Mouse (Mus musculus): ENCODE data around the gene Zfp46.

Zfp46 gene

DNA sequence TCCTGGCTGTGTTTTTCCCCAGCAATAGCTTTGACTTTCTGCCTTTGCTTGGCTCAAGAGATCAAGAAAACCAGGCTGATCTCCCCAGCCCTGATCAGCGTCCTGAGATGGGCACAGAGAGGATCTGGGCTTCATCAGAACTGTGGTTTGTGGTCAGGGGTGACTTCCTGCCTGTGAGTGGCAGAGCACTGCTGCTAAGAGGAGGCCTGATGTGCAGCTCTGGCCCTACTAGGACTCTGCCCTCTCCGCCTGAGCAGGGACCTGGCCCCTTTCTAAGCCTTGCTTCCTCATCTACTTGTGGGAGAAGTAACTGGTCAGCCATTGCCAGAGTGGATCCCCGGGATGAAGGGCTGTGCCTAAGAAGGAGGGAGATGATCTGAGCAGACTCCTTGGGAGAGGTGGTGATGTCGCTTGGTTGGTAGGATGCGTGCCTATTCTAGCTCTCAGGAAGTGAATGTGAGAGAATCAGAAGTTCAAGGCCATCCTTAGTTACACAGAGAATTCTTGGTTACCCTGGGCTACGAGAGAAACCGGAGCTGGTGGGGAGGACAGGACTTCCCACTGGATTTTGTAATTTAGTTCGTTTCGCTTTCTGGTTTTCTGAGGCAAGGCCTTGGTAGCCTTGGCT is 17.7 kb upstream of the Zfp46 start:
- DNase-seq (ENCODE audit: low read depth, low spot score), result no peak

DNA sequence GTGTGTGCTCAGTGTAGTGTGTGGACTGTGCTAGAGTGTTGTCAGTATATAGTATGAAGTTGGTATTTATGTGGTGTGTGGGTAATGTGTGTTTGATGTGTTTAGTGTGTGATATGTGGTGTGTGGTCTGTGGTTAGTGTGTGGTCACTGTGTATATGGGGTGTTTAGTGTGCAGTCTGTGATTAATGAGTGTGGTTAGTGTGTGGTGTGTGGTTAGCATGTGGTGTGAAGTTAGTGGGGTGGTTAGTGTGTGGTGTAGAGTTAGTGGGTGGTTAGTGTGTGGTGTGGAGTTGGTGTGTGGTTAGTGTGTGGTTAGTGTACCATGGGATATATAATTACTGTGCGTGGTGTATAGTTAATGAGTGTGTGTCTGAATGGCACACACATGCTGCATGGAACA is 15.6 kb upstream of the Zfp46 start:
- no peak for DNase-seq (ENCODE audit: low read depth, low spot score)

DNA sequence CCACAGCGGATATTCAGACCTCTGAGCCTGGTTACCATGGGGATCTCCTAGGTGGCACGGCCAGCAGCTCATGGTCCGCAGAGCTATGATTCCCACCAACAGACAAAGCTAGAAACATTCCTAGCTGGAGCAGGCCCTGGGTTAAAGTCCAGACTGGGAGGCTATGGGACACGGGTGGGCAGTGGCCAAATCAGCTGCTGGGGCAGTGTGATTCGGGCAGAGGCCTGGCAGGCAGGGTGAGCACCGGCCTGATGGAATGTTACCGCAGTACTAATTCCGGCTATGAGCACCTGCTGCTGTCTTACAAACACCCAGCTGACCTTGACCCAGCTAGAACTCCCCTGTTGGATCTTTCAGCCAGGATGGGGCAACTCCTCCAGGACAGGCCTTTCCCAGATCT is 13.8 kb upstream of the Zfp46 start:
- DNase-seq (ENCODE audit: low read depth, low spot score), result no peak

DNA sequence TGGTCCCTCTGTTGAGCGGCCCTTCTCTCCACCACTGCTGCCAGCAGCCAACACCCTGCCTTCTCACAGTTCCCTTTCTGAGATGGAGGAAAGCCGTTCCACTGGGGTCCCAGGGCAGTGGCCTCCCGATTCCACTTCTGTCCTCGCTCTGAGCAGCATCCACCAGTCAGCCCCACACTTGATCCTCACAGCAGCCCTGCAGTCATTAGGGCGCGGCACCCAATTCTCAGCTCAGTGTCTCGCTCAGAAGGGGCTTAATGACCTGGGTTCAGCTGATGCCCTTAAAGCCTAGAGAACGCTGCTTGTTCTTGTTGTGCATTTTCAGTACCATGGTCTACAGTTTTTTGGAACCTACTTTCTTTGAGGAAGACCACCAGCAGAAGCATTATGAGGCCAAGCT is 3.4 kb upstream of the Zfp46 start:
- DNase-seq (ENCODE audit: low read depth, low spot score), result no peak

DNA sequence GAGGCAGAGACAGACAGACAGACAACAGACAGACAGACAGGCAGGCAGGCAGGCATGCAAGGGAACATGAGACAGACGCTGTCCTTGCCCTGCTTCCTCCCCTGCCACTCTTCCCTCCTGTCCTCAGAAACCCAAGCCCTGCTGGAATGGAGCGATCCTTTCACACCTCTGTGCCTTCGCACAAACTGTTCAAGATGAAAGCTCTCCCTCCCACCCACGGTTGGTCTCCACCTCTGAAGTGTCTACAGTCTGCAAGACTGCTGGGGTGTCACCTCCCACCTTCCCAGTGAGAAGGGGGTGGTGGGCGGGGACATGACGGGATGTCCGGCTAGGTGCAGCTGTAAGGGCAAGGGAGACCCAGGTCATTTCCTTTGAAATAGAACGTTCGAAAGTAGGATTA is 2.9 kb upstream of the Zfp46 start:
- DNase-seq (ENCODE audit: low read depth, low spot score), result no peak

DNA sequence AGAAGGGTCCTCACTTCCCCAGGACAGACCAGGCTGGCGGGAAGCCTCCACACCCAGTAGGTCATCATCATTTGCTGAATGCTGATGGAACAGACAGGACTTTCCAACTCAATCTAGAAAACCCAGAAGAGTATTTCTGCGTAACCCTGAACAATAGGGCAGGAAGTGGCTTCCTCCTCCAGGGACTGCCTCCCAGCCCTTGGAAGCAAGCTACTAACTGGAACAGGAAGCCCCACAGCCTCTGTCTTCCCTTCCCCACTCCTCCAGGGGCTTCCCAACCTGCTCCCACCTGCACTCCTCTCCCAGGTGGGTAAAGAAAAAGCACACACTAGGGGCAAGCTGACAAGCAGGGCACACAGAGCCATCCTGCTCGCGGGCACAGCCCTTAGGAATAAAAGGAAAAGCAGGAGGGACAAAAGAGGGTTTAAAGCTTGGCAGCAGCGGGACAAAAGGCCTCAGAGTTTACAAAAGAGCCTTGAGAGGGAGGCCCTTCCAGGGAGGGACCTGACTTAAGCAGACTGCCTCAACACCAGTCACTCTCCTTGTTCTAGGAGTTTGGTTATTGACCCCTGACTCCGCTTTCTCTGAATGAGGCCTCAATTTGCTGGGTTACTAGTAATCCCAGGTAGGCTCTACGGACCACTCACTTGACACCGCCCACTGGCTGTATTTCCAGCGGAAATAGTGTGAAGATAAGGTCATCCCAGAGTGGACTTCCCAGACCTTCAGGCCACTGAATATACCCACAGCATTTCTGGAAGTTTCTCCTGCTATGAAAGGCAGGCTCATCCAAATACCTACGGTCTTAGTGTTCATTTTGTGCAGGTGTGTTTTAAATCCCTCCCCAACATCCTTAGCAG is 1.6 kb upstream of the Zfp46 start:
- no peak for DNase-seq (ENCODE audit: low read depth, low spot score)

DNA sequence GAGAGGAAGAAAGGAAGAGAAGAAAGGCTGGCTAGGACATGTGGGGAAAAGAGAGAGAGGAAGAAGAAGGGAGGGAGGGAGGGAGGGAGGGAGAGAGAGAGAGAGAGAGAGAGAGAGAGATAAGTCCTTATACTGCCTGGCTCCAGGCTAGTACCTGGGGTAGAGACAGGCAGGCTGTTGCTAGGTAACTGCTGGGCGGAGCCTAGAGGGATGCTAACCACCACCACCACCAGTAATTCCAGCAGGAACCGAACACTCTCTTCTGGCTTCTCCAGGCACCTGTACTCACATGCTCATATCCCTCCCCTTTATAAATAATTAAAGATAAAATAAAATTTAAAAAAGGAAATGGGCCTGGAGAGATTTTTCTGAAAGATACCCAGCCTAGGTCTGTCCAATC is 700 bp upstream of the Zfp46 start:
- DNase-seq (ENCODE audit: low read depth, low spot score), result no peak

DNA sequence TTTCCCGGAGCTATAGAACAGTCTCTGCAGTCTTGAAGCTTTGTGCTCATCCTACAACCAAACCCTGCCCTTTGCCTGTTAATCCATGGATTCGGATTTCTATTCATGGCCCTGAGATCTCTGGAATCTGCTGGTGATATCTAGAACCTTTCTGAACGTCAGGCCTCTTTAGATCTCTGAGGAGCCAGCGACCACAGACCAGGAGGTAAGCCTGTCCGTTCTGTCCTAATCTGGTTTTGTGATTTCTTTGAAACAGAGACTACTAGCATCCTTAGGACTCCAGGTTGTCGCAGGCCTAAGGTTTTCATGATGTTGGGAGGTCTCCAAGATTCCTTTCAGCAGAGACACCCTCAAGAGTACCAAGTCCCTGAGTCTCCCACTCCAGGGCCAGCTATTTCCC is 408 bp downstream of the Zfp46 start:
- no peak for DNase-seq (ENCODE audit: low read depth, low spot score)

DNA sequence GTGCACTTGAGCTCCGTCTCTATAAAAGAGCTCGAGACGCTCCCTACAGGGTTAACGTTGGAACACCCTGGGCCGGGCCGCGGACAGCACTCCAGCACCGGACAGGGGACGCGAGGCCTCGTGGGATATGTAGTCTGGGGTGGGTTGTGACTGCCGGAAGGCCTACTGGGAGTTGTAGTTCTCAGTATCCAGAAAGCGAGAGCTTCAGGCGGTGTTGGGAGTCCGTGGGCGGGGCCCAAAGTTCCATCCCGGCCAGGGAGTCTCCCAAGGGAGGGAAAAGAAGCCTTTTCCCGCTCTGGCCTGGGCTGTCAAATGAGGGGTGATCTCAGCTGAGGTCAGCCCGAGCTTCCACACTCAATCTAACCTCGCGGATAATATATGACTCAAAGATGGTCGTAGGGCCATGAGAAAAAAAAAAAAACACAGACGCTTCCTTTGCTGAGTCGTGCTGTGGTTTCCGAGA is 896 bp downstream of the Zfp46 start:
- peak; percentile 90 for DNase-seq (ENCODE audit: low read depth, low spot score)

DNA sequence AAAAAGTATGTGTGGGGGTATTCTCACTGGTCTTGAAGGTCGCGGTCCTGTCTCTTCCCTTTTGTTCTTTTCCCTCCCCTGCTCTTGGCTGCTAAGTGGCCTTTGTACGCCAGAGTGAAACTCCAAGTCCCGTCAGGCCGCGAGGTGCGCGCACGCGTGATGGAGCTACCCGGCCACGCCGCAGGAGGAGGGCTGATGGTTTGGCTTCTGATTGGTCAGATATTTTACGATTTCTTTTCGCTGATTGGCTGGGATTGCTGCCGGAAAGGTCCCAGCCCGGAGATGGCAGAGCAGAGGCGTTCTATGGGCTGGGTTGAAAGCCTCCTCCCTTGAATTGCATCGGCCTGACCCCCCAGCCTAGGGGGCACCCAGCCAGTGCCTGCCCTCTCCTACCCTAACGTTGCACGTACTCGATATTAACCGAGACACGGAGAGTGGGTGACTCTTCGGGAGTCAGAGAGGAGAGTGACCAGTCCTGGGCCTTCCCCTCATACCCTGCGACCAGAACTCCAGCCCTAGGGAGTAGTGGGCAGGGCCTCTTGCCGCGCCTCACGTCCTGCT is 1.4 kb downstream of the Zfp46 start:
- peak; percentile 94 for DNase-seq (ENCODE audit: low read depth, low spot score)

DNA sequence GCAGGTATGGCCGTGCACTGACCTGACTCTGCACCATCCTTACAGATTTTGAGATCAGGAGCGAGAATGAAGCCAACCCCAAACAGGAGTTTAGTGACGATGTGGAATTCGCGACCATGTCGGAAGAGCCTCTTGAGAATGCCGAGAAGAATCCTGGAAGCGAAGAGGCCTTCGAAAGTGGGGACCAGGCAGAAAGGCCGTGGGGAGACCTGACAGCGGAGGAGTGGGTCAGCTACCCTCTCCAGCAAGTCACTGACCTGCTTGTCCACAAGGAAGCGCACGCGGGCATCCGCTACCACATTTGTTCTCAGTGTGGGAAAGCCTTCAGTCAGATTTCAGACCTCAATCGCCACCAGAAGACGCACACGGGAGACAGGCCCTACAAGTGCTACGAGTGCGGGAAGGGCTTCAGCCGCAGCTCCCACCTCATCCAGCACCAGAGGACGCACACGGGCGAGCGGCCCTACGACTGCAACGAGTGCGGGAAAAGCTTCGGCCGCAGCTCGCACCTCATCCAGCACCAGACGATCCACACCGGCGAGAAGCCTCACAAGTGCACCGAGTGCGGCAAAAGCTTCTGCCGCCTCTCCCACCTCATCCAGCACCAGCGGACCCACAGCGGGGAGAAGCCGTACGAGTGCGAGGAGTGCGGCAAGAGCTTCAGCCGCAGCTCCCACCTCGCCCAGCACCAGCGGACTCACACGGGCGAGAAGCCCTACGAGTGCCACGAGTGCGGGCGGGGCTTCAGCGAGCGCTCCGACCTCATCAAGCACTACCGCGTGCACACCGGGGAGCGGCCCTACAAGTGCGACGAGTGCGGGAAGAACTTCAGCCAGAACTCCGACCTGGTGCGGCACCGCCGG is 5.7 kb downstream of the Zfp46 start:
- DNase-seq (ENCODE audit: low read depth, low spot score), result no peak

DNA sequence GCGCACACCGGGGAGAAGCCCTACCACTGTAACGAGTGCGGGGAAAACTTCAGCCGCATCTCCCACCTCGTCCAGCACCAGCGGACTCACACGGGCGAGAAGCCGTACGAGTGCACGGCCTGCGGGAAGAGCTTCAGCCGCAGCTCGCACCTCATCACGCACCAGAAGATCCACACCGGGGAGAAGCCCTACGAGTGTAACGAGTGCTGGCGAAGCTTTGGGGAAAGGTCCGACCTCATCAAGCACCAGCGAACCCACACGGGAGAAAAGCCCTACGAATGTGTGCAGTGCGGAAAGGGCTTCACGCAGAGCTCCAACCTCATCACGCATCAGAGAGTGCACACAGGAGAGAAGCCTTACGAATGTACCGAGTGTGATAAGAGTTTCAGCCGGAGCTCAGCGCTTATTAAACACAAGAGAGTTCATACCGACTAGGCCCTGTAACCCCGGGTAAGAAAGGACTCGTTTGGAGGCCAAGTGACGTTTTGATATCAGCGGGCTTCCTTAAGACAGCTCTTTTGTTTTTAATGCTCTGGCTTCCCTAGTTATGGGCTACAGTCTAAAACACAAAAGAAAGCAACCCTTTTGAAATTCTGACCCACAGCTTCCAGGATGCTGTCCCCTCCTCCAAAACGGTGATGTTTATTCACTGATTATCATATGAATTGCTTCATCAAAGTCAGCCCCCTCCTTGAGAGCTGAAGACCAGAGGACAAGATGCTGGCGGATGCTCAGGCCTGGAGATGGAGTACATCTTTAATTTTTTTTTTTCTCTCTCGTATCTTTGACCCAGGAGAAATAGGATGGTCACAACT is 6.5 kb downstream of the Zfp46 start:
- DNase-seq (ENCODE audit: low read depth, low spot score), result no peak

DNA sequence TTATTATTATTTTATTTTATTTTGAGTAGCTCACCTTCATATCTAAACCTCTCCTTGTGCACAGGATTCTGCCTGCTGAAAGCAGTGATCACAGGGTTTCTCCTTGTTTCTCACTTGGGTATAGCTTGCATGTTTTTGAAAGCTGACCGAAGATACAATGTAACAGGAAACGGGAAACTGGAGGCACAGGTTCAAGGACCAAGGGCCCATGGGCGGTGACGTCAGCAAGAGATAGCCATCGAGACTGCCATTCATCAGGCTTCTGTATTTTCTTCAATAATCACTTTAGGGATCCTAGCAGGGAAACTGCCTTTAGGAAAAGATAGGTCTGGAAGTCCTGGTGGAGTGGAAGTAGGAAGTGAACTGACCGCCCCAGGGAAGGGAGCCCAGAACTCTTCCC is 7.2 kb downstream of the Zfp46 start:
- DNase-seq (ENCODE audit: low read depth, low spot score), result no peak

DNA sequence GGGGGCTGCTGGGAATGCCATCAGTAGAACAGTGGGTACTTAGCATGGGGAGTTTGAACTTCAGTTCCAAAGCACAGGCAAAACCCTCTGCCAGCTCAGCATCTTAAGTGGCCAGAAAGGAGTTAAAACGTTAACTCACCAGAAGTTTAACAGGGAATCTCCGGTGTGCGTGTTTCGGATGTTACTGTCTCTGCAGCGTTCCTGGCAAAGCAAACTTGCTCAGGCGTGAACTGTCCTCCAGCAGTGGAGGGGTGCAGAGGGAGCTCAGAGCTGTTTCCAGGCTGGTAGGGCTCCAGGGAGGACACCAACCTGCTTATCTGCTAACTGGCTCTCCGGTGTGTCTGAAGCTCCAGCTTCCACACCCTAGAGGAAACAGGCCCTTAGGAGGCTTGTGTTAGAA is 11.5 kb downstream of the Zfp46 start:
- no peak for DNase-seq (ENCODE audit: low read depth, low spot score)

DNA sequence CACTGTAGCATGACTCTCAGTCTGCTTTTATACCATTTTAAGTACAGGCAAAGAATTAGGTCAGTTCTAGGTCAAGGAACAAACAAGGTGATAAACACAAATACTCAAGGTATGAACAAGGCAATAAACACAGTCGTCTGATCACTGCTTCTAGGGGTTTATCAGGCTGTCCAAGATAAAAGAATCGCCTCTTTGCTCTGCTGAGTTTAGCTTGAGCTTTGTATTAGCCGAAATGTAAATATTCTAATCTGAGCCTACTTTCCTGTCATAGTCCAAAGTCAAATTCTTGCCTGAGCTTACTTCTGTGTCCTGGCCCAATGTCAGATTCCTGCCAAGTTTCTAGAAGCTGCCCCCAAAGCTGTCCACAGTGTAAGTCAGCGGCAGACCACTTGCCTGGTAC is 18.0 kb downstream of the Zfp46 start:
- DNase-seq (ENCODE audit: low read depth, low spot score), result no peak

DNA sequence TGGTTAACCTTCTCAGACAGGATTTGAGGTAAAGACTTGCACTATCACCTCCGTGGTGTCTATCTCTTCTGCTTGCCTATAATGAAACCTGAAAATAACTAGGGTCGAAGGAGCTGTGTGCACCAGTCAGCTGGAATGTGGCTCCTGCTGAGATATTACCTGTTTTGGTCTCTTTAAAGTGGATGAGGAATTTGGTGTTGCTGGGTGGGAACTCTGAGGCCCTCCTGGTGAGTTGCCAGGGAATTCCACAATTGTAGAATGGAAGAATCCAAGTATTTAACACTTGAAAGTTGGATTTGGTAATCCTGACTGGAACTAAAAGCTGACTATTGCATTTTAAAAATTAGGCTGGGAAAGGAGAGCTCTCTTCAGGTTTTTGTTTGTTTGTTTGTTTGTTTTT is 19.7 kb downstream of the Zfp46 start:
- no peak for DNase-seq (ENCODE audit: low read depth, low spot score)

DNA sequence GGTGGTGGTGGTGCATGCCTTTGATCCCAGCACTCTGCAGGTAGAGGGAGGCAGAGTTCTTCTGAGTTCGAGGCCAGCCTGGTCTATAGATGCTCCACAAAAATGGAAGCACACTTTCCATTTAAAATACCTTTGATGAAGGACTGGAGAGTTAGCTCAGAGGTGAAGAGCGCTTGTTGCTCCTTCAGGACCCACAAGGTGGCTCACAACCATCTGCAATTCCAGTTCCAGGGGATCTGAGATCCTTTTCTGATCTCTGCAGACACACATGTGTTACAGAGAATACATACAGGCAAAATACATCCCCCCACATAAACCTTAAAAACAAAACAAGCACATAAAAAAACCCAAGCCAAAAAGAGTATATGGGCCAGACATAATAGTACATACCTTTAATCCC is 23.9 kb downstream of the Zfp46 start:
- no peak for DNase-seq (ENCODE audit: low read depth, low spot score)

DNA sequence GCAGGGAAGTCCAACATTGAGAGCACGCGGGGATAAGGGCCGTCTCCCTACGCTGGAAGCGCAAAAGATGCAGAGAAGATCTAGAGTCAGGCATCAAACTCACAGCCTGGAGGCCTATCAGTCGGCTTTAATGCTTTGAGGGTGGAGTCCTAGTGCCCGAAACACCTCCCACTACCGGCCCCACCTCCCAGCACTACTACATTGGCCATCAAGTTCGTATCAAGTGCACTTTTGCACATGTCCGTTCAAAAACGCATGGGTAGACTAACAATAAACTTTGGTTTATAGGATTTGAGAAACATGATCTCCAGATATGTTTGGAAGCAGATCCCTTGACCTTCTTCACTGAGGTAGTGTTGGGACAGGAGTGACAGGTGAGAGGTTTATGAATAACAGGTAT is 25.3 kb downstream of the Zfp46 start:
- peak; percentile 41 for DNase-seq (ENCODE audit: low read depth, low spot score)

DNA sequence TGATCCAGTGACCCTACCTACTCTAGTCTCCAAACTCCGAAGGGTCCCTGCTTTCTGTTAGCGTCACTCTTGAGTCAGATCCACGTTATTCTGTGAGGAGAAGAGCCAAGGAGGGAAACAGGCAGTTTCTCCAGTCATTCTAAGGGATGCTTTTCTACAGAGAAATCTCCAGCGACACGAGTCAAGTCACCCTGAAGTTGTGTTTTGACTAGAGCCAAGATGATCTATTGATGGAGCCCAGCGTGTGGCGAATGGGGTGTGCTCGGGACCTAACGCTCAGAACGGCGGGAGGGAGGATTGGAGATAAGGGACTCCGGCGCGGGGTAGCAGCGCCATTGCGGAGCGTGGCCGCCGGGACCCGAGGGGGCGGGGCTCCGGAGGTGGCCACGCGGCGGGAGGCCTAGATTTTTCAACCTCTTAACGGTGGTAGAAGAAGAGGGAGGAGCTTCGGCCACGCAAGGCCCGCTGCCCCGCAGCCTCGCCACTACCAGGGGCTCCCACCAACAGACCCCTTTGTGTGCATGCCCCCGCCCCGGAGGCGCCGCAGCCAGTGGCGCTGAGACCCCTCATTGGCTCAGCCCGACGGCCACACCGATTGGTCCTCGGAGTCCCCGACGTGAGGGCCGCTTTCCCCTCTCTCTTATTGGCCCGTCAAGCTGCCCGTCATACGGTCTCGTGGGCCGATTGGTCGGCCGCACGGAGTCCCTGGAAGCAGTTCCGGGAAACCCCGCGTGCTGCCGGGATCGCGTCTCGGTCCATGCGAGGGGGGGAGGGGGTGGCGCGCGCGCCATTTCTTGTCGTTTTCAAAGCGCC is 26.0 kb downstream of the Zfp46 start, which contains the start of gene Hnrnpr:
TSS of gene Hnrnpr (plus strand) at position 714 of the 813 bp plus-strand sequence.
- peak; percentile 99 for DNase-seq (ENCODE audit: low read depth, low spot score)
